In genomic region chr1:86358229-86358905, GRCm38 (mm10) we compare ENCODE assay signal across 8 mouse cellular contexts. TPM values are rescaled to one million over a fixed set of nuclear protein-coding genes. Genes with fewer than 3 reads are reported as not detected.
A peak's percentile ranks its signal among the peaks of the same experiment; 100 is the strongest.
DNase-seq lines count a peak whose midpoint lies in the region; ATAC-seq and TF ChIP-seq lines count a peak whose summit lies in the region.

No protein-coding gene starts in this region.

- peak overlapping the region; percentile 94 for H3K9ac ChIP-seq in forebrain, embryonic 13.5 days
- peak overlapping the region; percentile 88 for H3K9ac ChIP-seq in liver, embryonic 14.5 days (replicated peaks)

- WGBS in forebrain, embryonic 13.5 days = under 1% methylated on average over 41 of the region's 41 CpGs
- WGBS in liver, embryonic 14.5 days (ENCODE audit: insufficient replicate concordance) = under 1% methylated on average over 41 of the region's 41 CpGs

- peak overlapping the region; percentile 99 for H3K27ac ChIP-seq in gastrocnemius, adult 2 months
- peak overlapping the region; percentile 98 for H3K27ac ChIP-seq in forebrain, embryonic 13.5 days
- H3K27ac ChIP-seq in liver, embryonic 14.5 days = peak overlapping the region; percentile 91; the same call in 1 of the 2 replicates

- TF ChIP-seq EP300 in liver, embryonic 14.5 days (IDR thresholded peaks at IDR 0.05; ENCODE audit: low read depth) = no peak; the same call in 1 of the 2 replicates

- peaks cover 22% of the 10 kb centered on the region for H3K4me1 ChIP-seq in forebrain, embryonic 13.5 days
- H3K4me1 ChIP-seq in liver, embryonic 14.5 days (replicated peaks; ENCODE audit: control insufficient read depth in 2 of 2, insufficient read depth in 2 of 2, low read length in 1 of 2) = peaks cover 9 to 21% of the 10 kb centered on the region in 2 experiments

- peak overlapping the region; percentile 94 for H3K4me3 ChIP-seq in gastrocnemius, adult 2 months
- H3K4me3 ChIP-seq in C2C12 (ENCODE audit: insufficient read depth, poor library complexity, severe bottlenecking) = peak overlapping the region; percentile 95
- peak overlapping the region; percentile 91 for H3K4me3 ChIP-seq in forebrain, embryonic 13.5 days
- peak overlapping the region; percentile 82 to 93 for H3K4me3 ChIP-seq in liver, embryonic 14.5 days (ENCODE audit: insufficient read depth in 1 of 2, low read depth in 2 of 2, low read length in 2 of 2)

- H3K9me3 ChIP-seq in forebrain, embryonic 13.5 days (replicated peaks) = no peaks in the 10 kb centered on the region
- H3K9me3 ChIP-seq in liver, embryonic 14.5 days (ENCODE audit: control insufficient read depth, low read length) = no peaks in the 10 kb centered on the region

- TF ChIP-seq CTCF in gastrocnemius, adult 2 months (IDR thresholded peaks at IDR 0.05) = no peak
- TF ChIP-seq CTCF in C2C12 (IDR thresholded peaks at IDR 0.05; ENCODE audit: control insufficient read depth, insufficient read depth, insufficient read length) = no peak
- TF ChIP-seq CTCF in liver, embryonic 14.5 days (IDR thresholded peaks at IDR 0.05; ENCODE audit: low read depth) = no peak

- H3K79me3 ChIP-seq in C2C12 (ENCODE audit: low read depth) = peaks cover 69% of the 10 kb centered on the region

- peak overlapping the region; percentile 94 for H3ac ChIP-seq in C2C12 (ENCODE audit: control insufficient read depth, insufficient read length, low read depth)

- peak overlapping the region; percentile 88 for H3K4me2 ChIP-seq in forebrain, embryonic 13.5 days
- H3K4me2 ChIP-seq in liver, embryonic 14.5 days (ENCODE audit: low read depth) = peak overlapping the region; percentile 87

- DNase-seq in gastrocnemius, adult 2 months = no peak
- no peak for DNase-seq in gastrocnemius, postnatal 10 days
- DNase-seq in liver, embryonic 14.5 days (ENCODE audit: low read depth in 3 of 3, low spot score in 3 of 3) = no peak
- no peak for DNase-seq in gastrocnemius, postnatal 36 days
- no peak for DNase-seq in layer of hippocampus, postnatal 10 days (ENCODE audit: low spot score in 2 of 2)
- no peak for DNase-seq in yolk sac, embryonic 10.5 days (ENCODE audit: low spot score)

- peaks cover 49% of the 10 kb centered on the region for H3K36me3 ChIP-seq in C2C12 (ENCODE audit: control insufficient read depth, insufficient read depth)
- peaks cover 43% of the 10 kb centered on the region for H3K36me3 ChIP-seq in forebrain, embryonic 13.5 days (ENCODE audit: poor library complexity, severe bottlenecking)
- H3K36me3 ChIP-seq in liver, embryonic 14.5 days (replicated peaks; ENCODE audit: control insufficient read depth, insufficient read depth, low read depth) = peaks cover 46% of the 10 kb centered on the region

- peaks cover 82% of the 10 kb centered on the region for H3K79me2 ChIP-seq in C2C12 (ENCODE audit: control insufficient read depth, insufficient read depth)

- ATAC-seq in forebrain, embryonic 13.5 days = peak; percentile 63
- ATAC-seq in liver, embryonic 14.5 days (ENCODE audit: insufficient read depth) = no peak

- intact Hi-C loops in gastrocnemius, adult 2 months (cut with DNase I) = loop anchor here (10.0 kb wide), 1 partner anchor 284 kb away; no protein-coding TSS in a partner anchor
- intact Hi-C loops in gastrocnemius, postnatal 36 days (cut with DNase I) = no loop called here

- no peaks in the 10 kb centered on the region for H3K27me3 ChIP-seq in C2C12 (ENCODE audit: control insufficient read depth, insufficient read depth, insufficient read length)
- H3K27me3 ChIP-seq in forebrain, embryonic 13.5 days = no peaks in the 10 kb centered on the region
- H3K27me3 ChIP-seq in liver, embryonic 14.5 days (ENCODE audit: control insufficient read depth, insufficient read depth, low read length) = no peaks in the 10 kb centered on the region

TF ChIP-seq in C2C12, 6 proteins besides CTCF, POLR2A, EP300 and RAD21:
- no peak for TF ChIP-seq MYOD1 (IDR thresholded peaks at IDR 0.05; ENCODE audit: control insufficient read depth, insufficient read length, low read depth)
- TF ChIP-seq MYOG (IDR thresholded peaks at IDR 0.05; ENCODE audit: control insufficient read depth, extremely low read depth, insufficient read length) = no peak
- peak; percentile 98 for TF ChIP-seq MAX (IDR thresholded peaks at IDR 0.05)
- no peak for TF ChIP-seq FOSL1 (IDR thresholded peaks at IDR 0.05; ENCODE audit: insufficient read depth, low read length, poor library complexity, severe bottlenecking)
- peak; percentile 33 for TF ChIP-seq USF1 (IDR thresholded peaks at IDR 0.05; ENCODE audit: low read depth)
- TF ChIP-seq CEBPB (IDR thresholded peaks at IDR 0.05; ENCODE audit: low read depth) = no peak

RNA-seq across cellular contexts. Expression of gene Ncl, which starts 0.8 kb away (rescaled TPM):
- 100 to 1,000 TPM; 102 to 105 TPM for total RNA-seq in gastrocnemius, adult 2 months (2021)
- 100 to 1,000 TPM; 143 to 165 TPM for total RNA-seq in gastrocnemius, postnatal 10 days (2021)
- 286 TPM for polyA plus RNA-seq in C2C12 (2012; fragmentation: generic; extraction: Trizol)
- polyA plus RNA-seq in forebrain, embryonic 13.5 days (2015; fragmentation: Nextera tagmentation; extraction: Ambion mirVana) = 285 and 294 TPM in 2 replicates
- 57.4 and 208 TPM in 2 replicates for polyA plus RNA-seq in liver, embryonic 14.5 days (2012; rRNA removed)
- polyA plus RNA-seq in liver, embryonic 14.5 days (2014; fragmentation: Nextera tagmentation; extraction: Ambion mirVana) = 192 and 224 TPM in 2 replicates
- total RNA-seq in gastrocnemius, postnatal 36 days (2021) = 100 to 1,000 TPM in 1 of 2 experiments, 10 to 100 TPM in 1; 79.3 to 101 TPM
- 100 to 1,000 TPM; 192 to 208 TPM for total RNA-seq in layer of hippocampus, postnatal 10 days (2021)

RNA-seq across cellular contexts. Expression of gene B3gnt7, which starts 55.7 kb away (rescaled TPM):
- total RNA-seq in gastrocnemius, adult 2 months (2021) = not detected
- total RNA-seq in gastrocnemius, postnatal 10 days (2021) = under 1 TPM; 0.09 to 0.29 TPM
- polyA plus RNA-seq in C2C12 (2012; fragmentation: generic; extraction: Trizol) = not detected
- polyA plus RNA-seq in forebrain, embryonic 13.5 days (2015; fragmentation: Nextera tagmentation; extraction: Ambion mirVana) = 1.5 and 2.1 TPM in 2 replicates
- 1.1 and 1.5 TPM in 2 replicates for polyA plus RNA-seq in liver, embryonic 14.5 days (2012; rRNA removed)
- 1.0 and 1.6 TPM in 2 replicates for polyA plus RNA-seq in liver, embryonic 14.5 days (2014; fragmentation: Nextera tagmentation; extraction: Ambion mirVana)
- not detected for total RNA-seq in gastrocnemius, postnatal 36 days (2021)
- total RNA-seq in layer of hippocampus, postnatal 10 days (2021) = 1 to 10 TPM; 3.6 to 3.9 TPM
